Comparison of ENCODE assay signal across 10 mouse cellular contexts in the genomic region with DNA sequence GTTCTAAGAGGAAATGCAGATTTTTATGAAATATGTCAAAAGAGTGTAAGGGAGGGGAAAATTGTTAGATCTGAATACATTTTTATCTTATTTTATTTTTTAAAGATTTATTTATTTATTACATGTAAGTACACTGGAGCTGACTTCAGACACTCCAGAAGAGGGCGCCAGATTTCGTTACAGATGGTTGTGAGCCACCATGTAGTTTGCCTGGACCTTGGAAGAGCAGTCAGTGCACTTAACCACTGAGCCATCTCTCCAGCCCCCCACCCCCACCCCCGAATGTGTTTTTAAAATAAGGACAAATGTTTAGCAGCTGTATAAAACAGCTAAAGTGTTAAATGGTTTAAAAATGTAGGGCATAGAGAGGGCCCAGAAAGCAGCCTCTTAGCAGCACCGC. TPM values are rescaled to one million over a fixed set of nuclear protein-coding genes. Genes with fewer than 3 reads are reported as not detected.
DNase-seq lines count a peak whose midpoint lies in the region; ATAC-seq and TF ChIP-seq lines count a peak whose summit lies in the region.
"Had no signal": no experiment of that assay in that cellular context is flagged by ENCODE, and none has a peak within 500 bp of the region (broad histone marks: within the 10 kb centered on the region; RNA-seq: fewer than 3 reads in every experiment).

No protein-coding gene starts in this region.

- peak; percentile 48; the same call in 1 of the 2 replicates for TF ChIP-seq CTCF in lung, adult 2 months (IDR thresholded peaks at IDR 0.05; ENCODE audit: insufficient read depth, low read length)

- no peak for ATAC-seq in cerebellum, adult (ENCODE audit: insufficient number of reproducible peaks, low FRiP score, low TSS enrichment)
- ATAC-seq in inflammation-experienced regulatory T-cells, adult 6 months, result peak; percentile 61

- H3K4me1 ChIP-seq in lung, adult 2 months (ENCODE audit: control insufficient read depth, insufficient read depth, low read length), result no peaks in the 10 kb centered on the region
- H3K4me1 ChIP-seq: lung, embryonic 15.5 days; stomach, embryonic 15.5 days had no signal

- peak; percentile 39 for DNase-seq in cerebellum, adult 11 months
- DNase-seq in right cerebral cortex, adult 18-20 months, result peak; percentile 49
- no peak for DNase-seq in right cerebral cortex, postnatal 36 days (ENCODE audit: low spot score in 2 of 2)
- peak; percentile 62 to 74 for DNase-seq in cerebellum, postnatal 14 days
- DNase-seq in lung, adult 2 months, result peak; percentile 36
- DNase-seq in thymus, postnatal 25 days, result peak; percentile 60

- H3K4me3 ChIP-seq in lung, adult 2 months (replicated peaks; ENCODE audit: extremely low read depth, low read depth, low read length), result no peak overlapping the region
- H3K4me3 ChIP-seq: lung, embryonic 15.5 days; stomach, embryonic 15.5 days had no signal

- no peak for TF ChIP-seq POLR2A in lung, adult 2 months (IDR thresholded peaks at IDR 0.05; ENCODE audit: borderline replicate concordance, extremely low read depth, low read depth, low read length)

- 31% methylated on average over 4 of the region's 4 CpGs for WGBS in lung, adult 2 months

RNA-seq across cellular contexts. Expression of gene Zbtb24, which starts 15.6 kb away (rescaled TPM):
- 10 to 100 TPM; 21.3 to 33.2 (median 29.7) TPM for polyA plus RNA-seq in inflammation-experienced regulatory T-cells, adult 6 months (2017; shearing (Covaris generic))
- 13.1 and 14.5 TPM in 2 replicates for polyA plus RNA-seq in lung, adult 2 months (2012; rRNA removed)

RNA-seq across cellular contexts. Expression of gene Mical1, which starts 41.5 kb away (rescaled TPM):
- polyA plus RNA-seq in inflammation-experienced regulatory T-cells, adult 6 months (2017; shearing (Covaris generic)), result 100 to 1,000 TPM in 2 of 3 experiments, 10 to 100 TPM in 1; 84.9 to 115 (median 101) TPM
- polyA plus RNA-seq in lung, adult 2 months (2012; rRNA removed), result 56.3 and 70.7 TPM in 2 replicates

RNA-seq across cellular contexts. Expression of gene Smpd2, which starts 55.5 kb away (rescaled TPM):
- polyA plus RNA-seq in inflammation-experienced regulatory T-cells, adult 6 months (2017; shearing (Covaris generic)), result 10 to 100 TPM; 19.3 to 29.5 (median 27.7) TPM
- polyA plus RNA-seq in lung, adult 2 months (2012; rRNA removed), result 67.9 and 72.7 TPM in 2 replicates

RNA-seq across cellular contexts. Expression of gene Ppil6, which starts 55.6 kb away (rescaled TPM):
- polyA plus RNA-seq in inflammation-experienced regulatory T-cells, adult 6 months (2017; shearing (Covaris generic)), result not detected
- polyA plus RNA-seq in lung, adult 2 months (2012; rRNA removed), result 2.4 and 4.2 TPM in 2 replicates

Comparison
In these comparisons a context has a peak if more than half of its experiments do, and no peak if none do; other contexts are left out.
1. DNase-seq: peak in cerebellum, adult 11 months (single experiment), right cerebral cortex, adult 18-20 months (single experiment), cerebellum, postnatal 14 days (2 of 2), lung, adult 2 months (single experiment) and thymus, postnatal 25 days (single experiment); none in right cerebral cortex, postnatal 36 days (0 of 2).